Mouse (Mus musculus) lung, postnatal 4 days (tissue): ENCODE results near the gene B3gnt7.
A peak's percentile ranks its signal among the peaks of the same experiment; 100 is the strongest.

Experiments
- DNase-seq, 2 experiments: peaks; one replicate each; pipeline ENCODE4 v3.0.0; 2021

Gene B3gnt7

GRCm38 (mm10) chr1:86302532-86302931 is at the start of gene B3gnt7:
TSS of gene B3gnt7 (plus strand) at chr1:86302832.
- DNase-seq, result no peak

DNA sequence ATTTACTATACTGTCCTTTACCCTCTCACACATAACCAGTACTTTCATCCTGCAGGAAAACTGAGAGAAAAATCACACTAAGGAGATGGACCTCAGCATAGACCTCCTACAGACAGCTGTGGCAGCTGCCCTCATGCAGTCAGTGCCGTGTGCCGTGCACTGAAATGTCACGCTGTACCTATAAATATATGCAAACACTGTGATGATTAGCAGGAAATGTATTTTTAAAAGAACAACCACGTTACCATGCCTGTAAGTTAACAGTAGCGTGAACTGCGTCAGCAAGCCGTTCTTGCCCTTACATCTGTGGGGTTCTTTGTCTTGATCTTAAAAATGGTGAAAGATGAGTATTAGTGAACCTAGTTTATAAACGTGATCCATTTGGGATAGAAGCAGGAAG is 49.2 kb upstream of the B3gnt7 start:
- DNase-seq, result no peak

- DNase-seq, result no peak
Measured at GRCm38 (mm10) chr1:86256311-86256710, 46.3 kb upstream of the B3gnt7 start.

DNA sequence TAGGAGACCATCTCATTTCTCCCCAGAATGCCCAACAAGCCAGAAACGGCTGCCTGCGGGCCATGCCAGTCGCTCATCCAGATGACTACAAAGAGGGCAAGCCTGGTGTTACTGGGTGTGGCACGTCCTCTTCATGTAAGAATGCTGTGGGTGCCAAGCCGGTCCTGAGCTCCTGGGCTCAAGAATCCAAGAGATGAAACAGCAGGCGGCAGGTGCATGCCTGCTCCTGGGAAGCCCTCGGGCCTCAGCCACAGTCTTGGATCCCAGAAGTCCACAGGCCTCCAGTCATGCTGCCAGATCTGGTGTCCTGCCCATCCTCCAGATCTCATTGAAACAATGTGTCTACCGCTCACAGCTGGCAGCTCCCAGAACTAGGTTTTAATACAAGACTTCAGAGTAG is 45.4 kb upstream of the B3gnt7 start:
- no peak for DNase-seq

DNA sequence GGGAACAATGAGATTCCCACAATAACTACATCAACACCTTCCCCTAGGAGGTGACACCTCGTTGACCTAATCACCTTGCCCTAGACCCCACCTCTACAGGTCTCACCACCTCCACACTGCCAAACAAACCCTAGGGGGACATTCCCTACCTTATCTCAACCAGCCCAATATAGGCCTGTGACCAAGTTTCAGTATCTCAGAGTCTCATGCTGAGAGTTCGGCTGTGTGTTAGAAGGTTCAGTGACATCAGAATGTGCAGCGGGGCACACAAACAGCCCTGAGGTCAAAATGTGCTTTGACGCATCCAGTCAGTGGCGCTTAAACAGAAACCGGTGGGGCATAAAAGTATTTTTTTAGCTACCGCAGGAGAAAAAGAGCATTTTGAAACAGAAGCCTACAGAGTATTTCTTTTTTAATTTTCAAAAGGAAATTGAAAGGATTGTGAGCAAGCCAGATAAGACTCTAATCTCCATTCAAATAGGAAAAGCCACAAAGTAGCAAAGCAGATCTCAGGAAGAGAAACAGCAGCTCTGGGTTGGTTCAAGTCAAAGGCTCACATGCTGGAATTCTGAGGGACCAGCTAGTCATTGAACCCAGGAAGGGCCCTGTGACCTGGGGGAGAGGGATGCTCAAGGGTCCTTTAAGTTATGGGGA is 44.3 kb upstream of the B3gnt7 start:
- no peak for DNase-seq

- peak; percentile 49 to 58 for DNase-seq
Measured at GRCm38 (mm10) chr1:86263564-86264339, 38.9 kb upstream of the B3gnt7 start.

DNA sequence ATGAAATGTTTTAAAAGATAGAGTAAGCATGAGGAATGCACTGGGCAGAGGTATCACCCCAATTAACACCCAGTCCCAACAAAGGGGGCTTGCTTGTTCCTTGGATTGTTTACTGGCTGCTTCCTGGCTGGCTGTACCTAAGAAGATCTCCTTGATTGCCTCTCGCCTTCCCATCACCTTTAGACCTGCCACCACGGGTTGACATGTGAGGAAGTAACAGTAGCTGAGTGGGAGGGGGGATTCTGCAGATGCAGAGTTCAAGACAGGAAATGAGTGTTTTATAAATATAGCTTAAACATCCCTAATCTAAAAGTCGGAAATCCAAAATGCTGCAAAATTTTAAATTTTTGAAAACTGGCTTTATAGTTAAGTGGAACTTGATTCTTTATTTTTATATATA is 37.6 kb upstream of the B3gnt7 start:
- DNase-seq, result no peak

- DNase-seq, result no peak
Measured at GRCm38 (mm10) chr1:86268492-86269189, 34.0 kb upstream of the B3gnt7 start.

- DNase-seq, result no peak
Measured at GRCm38 (mm10) chr1:86269190-86269508, 33.5 kb upstream of the B3gnt7 start.

DNA sequence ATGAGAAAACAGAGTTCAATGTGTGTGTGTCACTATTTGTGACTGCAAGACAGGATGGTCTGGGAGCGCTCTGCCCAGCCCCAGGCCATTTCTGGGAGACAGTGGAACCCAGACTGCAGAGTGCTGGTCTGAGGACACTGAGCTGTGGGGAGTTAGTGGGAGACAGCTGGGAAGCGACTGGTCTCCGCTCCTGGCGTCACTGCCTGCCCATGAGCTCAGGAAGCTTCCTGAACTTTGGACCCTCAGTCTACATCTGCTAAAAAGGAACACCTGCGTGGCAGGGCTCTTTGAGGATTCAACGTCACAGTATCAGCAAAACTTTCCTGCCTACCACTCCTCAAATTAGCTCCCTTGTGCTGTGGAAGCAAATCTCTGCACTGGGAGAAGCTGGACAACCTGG is 30.9 kb upstream of the B3gnt7 start:
- no peak for DNase-seq

- DNase-seq, result no peak
Measured at GRCm38 (mm10) chr1:86277055-86277454, 25.6 kb upstream of the B3gnt7 start.

DNA sequence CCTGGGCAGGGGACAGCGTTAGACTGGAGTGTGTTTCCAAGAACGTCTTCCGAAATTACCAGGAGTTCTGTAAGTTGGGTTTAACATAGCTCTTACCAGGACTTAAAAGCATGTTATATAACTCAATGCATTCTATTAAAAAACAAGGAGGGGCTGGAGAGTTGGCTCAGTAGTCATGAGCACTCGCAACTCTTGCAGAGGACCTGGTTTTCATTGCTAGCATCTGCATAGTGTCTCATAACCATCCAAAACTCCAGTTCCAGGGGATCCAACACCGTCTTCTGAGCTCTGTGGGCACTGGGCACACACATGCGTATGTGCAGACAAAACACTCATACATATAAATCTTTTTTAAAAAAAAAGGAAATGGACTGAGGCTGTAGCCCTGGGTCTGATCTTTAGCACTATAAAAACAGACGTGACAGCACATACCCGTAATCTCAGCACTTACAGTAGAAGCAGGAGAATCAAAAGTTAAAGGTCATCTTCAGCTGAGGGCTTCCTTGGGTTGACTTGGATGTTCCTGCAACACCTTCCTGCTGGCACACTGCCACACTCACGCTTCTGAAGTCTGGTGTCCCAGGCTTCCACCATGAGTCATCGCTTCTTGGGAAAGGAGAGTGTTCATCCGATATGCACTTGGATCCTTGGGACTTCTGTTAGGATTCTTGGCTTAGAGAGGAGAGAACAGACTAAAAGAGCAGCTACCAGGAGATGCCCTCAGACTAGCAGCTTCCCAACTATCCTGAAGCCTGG is 20.7 kb upstream of the B3gnt7 start:
- DNase-seq, result no peak

DNA sequence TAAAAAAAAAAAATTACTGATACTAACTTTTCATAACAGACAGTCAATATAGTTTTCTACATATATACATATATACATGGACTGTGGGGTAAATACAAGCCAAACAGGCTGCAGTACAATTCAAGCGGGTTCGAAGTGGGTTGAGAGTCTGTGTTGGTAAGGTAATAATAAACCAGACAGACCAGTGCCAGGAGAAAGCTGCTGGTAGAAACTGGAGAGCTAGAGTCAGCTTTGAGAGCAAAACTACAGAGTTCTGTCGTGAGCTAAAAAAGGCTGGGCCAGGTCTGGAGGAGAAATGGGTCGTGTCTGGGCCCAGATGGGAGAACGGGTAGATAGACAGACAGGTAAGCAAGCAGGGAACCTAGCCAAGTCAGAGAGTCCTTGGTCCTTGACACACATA is 18.5 kb upstream of the B3gnt7 start:
- no peak for DNase-seq

DNA sequence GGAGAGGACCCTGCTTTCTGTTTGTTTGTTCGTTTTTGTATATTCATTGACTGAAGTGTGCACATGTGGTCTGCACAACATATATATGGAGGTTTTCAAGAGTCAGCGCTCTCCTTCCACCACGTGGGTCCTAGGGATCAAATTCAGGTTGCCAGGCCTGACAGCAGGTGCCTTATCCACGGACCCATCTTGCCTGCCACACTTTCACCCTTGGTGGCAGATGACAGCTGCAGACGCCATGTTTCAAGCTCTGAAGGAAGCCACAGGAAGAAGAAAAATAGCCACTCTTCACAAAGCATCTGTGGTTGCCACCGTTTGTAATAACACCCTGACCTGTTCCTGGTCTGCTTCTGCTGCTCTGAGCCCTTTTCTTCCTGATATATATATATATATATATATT is 17.3 kb upstream of the B3gnt7 start:
- no peak for DNase-seq

- no peak for DNase-seq
Measured at GRCm38 (mm10) chr1:86287473-86287872, 15.2 kb upstream of the B3gnt7 start.

- no peak for DNase-seq
Measured at GRCm38 (mm10) chr1:86290452-86290851, 12.2 kb upstream of the B3gnt7 start.

- no peak for DNase-seq
Measured at GRCm38 (mm10) chr1:86293091-86293490, 9.5 kb upstream of the B3gnt7 start.

- DNase-seq, result no peak
Measured at GRCm38 (mm10) chr1:86293868-86294267, 8.8 kb upstream of the B3gnt7 start.

DNA sequence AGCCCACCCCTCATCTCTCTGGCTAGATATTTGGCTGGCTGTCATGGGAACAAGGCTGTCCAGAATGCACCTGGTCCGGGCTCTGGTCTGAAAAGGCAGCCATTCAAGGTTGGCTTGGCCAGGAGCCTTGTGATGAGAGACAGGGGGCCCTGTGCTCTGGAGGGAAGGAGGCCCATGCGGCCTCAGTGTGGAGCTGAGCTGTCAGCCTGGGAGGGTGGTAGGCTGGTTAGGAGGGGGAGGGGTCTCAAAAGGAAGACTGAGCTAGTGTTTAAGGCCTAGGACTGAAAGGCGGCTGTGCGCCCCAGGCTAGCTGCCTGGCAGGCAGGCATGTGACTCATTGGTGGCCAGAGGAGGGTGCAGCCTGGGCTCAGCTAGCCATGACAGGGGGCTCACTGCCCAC is 8.2 kb upstream of the B3gnt7 start:
- DNase-seq, result no peak

DNA sequence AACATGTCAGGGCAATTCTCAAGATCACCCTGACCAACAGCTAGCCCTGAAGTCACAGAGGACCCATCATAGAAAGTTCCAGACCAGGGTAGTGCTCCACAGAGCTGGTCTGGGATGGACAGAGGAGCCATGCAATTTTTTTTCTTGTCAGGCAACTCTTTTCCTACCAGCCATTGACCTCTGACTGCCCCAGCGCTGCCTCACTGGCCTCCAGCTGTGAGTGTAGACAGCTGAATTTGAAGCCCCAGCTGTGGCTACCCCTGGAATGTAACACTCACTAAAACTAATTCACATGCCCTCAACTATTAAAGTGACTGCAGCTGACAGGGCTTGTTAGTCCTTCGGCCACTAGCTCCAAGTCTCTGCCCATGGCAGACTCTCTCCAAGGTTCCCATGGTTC is 2.5 kb upstream of the B3gnt7 start:
- no peak for DNase-seq

DNA sequence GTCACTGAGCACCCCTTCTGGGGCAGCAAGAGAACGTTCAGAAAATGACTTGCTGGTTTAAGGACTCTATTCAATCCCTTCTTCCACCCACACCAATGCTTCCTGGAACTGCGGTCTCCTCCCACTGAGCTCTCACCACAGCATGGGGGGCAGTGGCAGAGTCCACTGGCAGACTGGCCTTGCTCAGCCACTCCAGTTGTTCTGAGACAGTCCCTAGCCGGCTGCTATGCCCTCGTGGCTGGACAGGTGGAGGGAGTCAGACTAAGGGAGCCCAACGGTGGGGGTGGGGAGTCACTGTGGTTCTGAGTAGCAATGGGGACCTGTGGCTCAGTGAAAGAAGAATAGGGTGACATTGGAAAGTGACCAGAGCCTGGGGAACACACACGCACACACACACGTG is 1.9 kb upstream of the B3gnt7 start:
- DNase-seq, result no peak

DNA sequence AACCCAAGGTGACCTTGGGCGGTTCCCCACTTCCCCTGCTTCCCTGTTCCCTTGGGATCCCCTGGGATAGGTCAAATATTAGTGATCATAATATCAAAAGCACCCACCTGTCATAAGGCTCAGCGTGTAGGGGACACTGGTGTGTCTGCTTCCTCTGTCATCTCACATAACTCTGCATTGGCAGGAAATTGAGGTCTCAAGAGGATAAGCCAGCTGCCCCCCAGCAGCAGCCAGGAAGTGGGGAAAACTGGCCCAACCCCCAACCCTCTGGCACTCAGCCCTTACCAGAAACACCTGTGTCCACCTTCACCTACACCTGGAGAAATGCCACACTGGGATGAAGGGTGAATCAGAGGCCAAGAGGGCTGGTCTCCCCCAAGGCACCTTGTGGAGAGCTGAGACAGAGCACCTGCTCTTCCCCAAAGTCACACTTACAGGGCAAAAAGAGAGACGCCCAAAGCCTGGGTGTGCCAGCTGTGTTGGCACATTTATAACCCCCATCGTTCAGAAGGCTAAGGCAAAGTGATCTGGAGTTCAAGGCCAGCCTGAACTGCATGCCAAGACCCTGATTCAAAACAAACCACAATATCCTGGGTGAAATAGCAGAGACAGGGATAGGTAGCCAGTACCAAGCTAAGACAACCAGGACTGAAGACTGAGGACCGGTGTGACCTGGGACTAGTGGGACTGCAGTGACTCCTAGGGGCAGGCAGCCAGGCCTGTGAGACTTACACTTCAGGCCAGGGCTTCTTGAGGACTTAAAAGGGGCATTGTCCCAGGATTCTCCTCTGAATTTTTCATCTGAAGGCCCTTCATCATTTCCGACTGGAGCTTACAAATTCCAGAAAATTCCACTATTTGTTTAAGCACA is 1.2 kb upstream of the B3gnt7 start:
- DNase-seq, result peak in 1 of 2 experiments; percentile 20
